8 mouse cellular contexts compared by ENCODE assay signal in the genomic region with DNA sequence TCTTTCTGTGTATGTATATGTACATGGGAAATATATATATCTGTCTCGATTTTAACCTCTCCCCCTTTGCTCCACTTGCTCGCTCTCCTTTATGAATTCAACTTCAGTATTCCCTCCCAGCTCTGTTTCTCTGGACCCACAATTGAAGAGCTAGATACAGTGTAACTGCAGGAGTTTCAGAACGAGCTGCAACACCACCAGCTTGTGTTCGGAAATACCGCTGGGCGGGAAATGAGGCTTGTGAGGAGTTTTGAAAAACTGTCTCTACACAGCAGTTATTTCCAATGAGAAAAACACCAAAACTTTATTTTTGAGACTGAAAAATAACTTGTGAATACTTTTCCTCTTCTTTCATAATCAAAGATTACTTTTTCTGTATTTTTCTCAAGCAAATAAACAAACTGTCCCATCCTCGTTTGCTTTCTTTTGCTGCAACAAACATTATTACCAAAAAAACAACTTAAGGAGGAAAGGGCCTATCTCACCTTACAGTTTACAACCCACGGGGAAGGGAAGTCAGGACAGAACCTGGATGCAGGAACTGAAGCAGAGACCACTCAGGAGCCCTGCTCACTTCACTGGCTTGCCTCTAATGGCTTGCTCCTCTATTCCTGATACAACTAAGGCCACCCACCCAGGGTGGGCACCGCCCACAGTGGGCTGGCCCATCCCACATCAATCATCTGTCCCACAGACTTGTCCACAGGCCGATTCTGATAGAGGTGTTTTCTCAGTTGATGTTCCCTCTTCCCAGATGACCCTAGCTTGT. TPM values are rescaled to one million over a fixed set of nuclear protein-coding genes. Genes with fewer than 3 reads are reported as not detected.
DNase-seq lines count a peak whose midpoint lies in the region; ATAC-seq and TF ChIP-seq lines count a peak whose summit lies in the region.

No protein-coding gene starts in this region.

- WGBS in heart, embryonic 10.5 days: 53% methylated on average over 10 of the region's 10 CpGs
- WGBS in midbrain, embryonic 13.5 days: 61% methylated on average over 10 of the region's 10 CpGs

- H3K9ac ChIP-seq in midbrain, embryonic 13.5 days (replicated peaks): peak overlapping the region; percentile 91; the same call in 1 of the 2 replicates

- no peak for DNase-seq in heart, embryonic 10.5 days (ENCODE audit: low spot score)
- no peak for DNase-seq in heart, postnatal 36 days
- DNase-seq in embryo, embryonic 9.5 days (ENCODE audit: extremely low spot score): peak; percentile 51
- DNase-seq in heart, postnatal 4 days: no peak
- no peak for DNase-seq in frontal cortex, postnatal 36 days (ENCODE audit: low spot score in 2 of 2)
- no peak for DNase-seq in kidney, postnatal 25 days

- no peaks in the 10 kb centered on the region for H3K9me3 ChIP-seq in heart, embryonic 10.5 days
- H3K9me3 ChIP-seq in E14TG2a.4 (ENCODE audit: low read length): peaks cover 5% of the 10 kb centered on the region; the same call in 1 of the 2 replicates
- no peaks in the 10 kb centered on the region for H3K9me3 ChIP-seq in midbrain, embryonic 13.5 days

- no peak for ATAC-seq in midbrain, embryonic 13.5 days

- peak overlapping the region; percentile 93; the same call in 1 of the 2 replicates for H3K4me2 ChIP-seq in midbrain, embryonic 13.5 days (replicated peaks)

- no peak overlapping the region for H3K4me3 ChIP-seq in heart, embryonic 10.5 days
- peak overlapping the region; percentile 95; the same call in 1 of the 2 replicates for H3K4me3 ChIP-seq in E14TG2a.4 (replicated peaks; ENCODE audit: low read length)
- H3K4me3 ChIP-seq in midbrain, embryonic 13.5 days (replicated peaks): no peak overlapping the region

- no peaks in the 10 kb centered on the region for H3K36me3 ChIP-seq in heart, embryonic 10.5 days
- H3K36me3 ChIP-seq in E14TG2a.4 (ENCODE audit: insufficient read depth, low read length): peaks cover 15% of the 10 kb centered on the region
- H3K36me3 ChIP-seq in midbrain, embryonic 13.5 days: no peaks in the 10 kb centered on the region

- intact Hi-C loops in heart, postnatal 36 days (cut with DNase I): loop anchor here (5.0 kb wide), 1 partner anchor 454 kb away; no protein-coding TSS in a partner anchor

- no peaks in the 10 kb centered on the region for H3K27me3 ChIP-seq in heart, embryonic 10.5 days (ENCODE audit: insufficient read depth, poor library complexity, severe bottlenecking)
- H3K27me3 ChIP-seq in E14TG2a.4 (ENCODE audit: insufficient read depth, low read length): peaks cover 15% of the 10 kb centered on the region; the same call in 1 of the 2 replicates
- no peaks in the 10 kb centered on the region for H3K27me3 ChIP-seq in midbrain, embryonic 13.5 days

- no peak for TF ChIP-seq CTCF in E14TG2a.4 (conservative IDR thresholded peaks at IDR 0.05; ENCODE audit: low read length)

- H3K27ac ChIP-seq in heart, embryonic 10.5 days: peak overlapping the region; percentile 99; the same call in 1 of the 2 replicates
- no peak overlapping the region for H3K27ac ChIP-seq in midbrain, embryonic 13.5 days

- H3K4me1 ChIP-seq in heart, embryonic 10.5 days: peaks cover 27% of the 10 kb centered on the region
- peaks cover 36% of the 10 kb centered on the region for H3K4me1 ChIP-seq in E14TG2a.4 (replicated peaks; ENCODE audit: low read depth, low read length)
- peaks cover 30% of the 10 kb centered on the region for H3K4me1 ChIP-seq in midbrain, embryonic 13.5 days (replicated peaks)

RNA-seq across cellular contexts. Expression of gene Rev1, which starts 1.3 kb away (rescaled TPM):
- polyA plus RNA-seq in heart, embryonic 10.5 days (2016; fragmentation: Nextera tagmentation; extraction: Ambion mirVana): 27.9 and 32.2 TPM in 2 replicates
- total RNA-seq in heart, postnatal 36 days (2021): 10 to 100 TPM; 14.9 to 17.1 TPM
- polyA plus RNA-seq in midbrain, embryonic 13.5 days (2015; fragmentation: Nextera tagmentation; extraction: Ambion mirVana): 37.5 and 43.7 TPM in 2 replicates
- total RNA-seq in heart, postnatal 4 days (2021): 10 to 100 TPM; 24.2 to 28.5 TPM
